Mouse (Mus musculus): ENCODE results near the gene Ttc41.

Gene Ttc41

GRCm38 (mm10) chr10:86755816-86756502 lies 50.3 kb downstream of the Ttc41 start:
- DNase-seq (ENCODE audit: low spot score): no peak

GRCm38 (mm10) chr10:86757724-86758123 lies 52.1 kb downstream of the Ttc41 start:
- DNase-seq (ENCODE audit: low spot score): no peak

- DNase-seq (ENCODE audit: low spot score): no peak
These were observed 52.6 kb downstream of the Ttc41 start for GRCm38 (mm10) chr10:86758211-86758610.

- no peak for DNase-seq (ENCODE audit: low spot score)
These were observed 55.6 kb downstream of the Ttc41 start for GRCm38 (mm10) chr10:86761236-86761635.

DNA sequence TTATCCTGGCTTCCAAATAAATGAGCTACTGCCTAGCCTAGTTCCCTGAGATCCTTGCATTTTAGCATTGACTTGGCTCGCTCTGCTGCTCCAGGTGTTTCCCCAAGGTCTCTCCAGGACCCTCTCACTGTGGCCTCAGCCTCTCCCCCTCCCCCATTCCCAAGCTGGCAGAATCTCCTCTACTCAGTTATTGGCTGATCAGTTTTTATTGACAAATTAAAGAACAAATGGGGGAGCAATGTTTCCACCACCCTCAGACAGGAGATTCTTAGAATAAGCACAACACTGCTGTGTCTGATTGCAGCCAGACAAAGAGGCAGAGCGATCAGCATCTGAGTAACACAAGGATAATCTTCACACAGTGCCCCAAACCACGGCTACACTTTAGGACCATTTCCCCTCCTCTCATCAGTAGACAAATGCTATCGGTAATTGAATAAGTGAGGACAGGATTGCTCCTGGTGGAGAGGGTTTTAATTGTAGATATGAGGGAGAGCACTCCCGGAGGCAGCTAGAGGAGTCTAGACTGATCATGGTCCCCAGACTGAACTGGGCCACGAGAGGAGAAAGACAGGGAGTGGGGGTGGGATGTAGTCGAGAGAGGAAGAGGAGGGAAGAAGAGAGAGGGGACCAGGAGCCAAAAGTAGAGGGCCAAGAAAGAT lies 56.2 kb downstream of the Ttc41 start:
- DNase-seq (ENCODE audit: low spot score): no peak

DNA sequence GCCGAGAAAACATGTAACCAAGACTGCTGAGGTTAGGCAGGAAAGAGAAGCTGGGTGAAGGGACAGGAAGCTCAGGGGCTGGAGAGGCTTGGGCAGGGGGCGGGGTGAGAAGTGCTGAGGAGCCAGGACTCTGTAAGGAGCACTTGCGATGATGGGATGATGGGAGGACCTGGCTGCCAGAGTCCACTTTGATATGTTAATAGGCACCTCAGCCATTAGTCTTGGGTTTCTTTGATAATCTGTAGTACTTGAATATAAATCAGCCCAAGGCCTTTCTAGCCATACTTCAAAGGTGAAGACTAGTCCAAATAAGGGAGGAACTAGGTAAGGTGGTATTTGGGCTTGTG lies 56.7 kb downstream of the Ttc41 start:
- DNase-seq (ENCODE audit: low spot score): no peak

- no peak for DNase-seq (ENCODE audit: low spot score)
These were observed 58.1 kb downstream of the Ttc41 start, which contains the start of gene Gm49358 for GRCm38 (mm10) chr10:86763672-86764071. Gene Gm49358 (plus strand): TSS chr10:86763972.

GRCm38 (mm10) chr10:86765344-86765966 lies 59.8 kb downstream of the Ttc41 start:
- DNase-seq (ENCODE audit: low spot score): no peak

DNA sequence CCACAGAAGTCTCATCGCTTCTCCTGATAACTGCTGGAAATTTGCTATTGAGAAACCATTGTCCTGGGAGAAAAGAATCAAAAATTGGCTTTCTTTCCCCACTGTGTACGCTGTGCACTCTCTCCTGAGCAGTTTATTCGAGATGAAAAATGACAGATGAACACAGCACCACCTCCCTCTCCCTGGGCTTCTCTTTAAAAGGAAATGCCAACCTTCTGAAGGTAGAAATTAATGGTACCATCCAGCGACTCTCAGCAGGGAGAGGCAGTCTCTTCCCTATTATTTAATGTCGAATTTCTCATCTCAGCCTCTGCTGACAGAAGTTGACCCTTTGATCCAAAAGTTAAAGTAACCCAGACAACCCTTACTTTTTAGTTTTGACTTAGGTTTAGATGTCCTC lies 63.6 kb downstream of the Ttc41 start:
- DNase-seq (ENCODE audit: low spot score): no peak

- DNase-seq (ENCODE audit: low spot score): no peak
These were observed 64.2 kb downstream of the Ttc41 start for GRCm38 (mm10) chr10:86769797-86770196.

DNA sequence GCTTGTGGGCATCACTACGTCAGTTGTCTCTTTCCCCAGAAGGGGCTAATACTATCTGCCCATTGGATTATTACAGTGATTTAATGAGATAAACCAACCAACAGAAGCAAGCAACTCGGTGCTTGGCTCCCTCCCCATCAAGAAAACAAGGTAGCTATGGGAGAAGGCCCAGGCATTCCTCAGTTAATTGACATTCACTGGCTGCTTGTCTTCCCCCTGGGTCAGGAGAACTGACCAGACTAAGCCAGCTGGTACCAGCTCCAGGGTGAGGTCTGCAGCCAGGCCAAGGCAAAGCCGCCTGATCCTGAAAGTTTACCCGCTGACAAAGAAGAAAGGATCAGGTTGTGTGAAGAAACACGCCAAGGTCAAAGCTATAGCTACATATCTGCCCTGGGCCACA lies 66.1 kb downstream of the Ttc41 start:
- no peak for DNase-seq (ENCODE audit: low spot score)

DNA sequence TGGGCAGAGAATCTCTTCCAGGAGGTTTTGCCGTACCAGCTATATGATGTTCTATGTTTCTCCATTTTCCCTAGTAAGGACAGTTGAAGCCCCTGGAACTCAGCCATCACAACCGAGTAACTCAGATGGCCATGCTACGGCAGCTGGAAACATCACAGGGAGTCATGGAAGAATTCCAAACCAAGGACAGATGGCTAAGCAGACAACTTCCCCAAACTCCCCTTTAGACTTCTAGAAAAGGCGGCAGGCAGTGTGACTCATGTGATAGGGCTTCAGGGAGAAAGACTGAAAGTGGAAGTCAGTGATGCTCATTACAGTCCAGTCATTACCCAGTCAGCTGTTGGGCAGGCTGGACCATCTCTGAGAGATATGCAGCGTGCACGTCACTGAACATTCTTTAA lies 66.6 kb downstream of the Ttc41 start:
- DNase-seq (ENCODE audit: low spot score): no peak

- DNase-seq (ENCODE audit: low spot score): no peak
These were observed 67.7 kb downstream of the Ttc41 start for GRCm38 (mm10) chr10:86773360-86773759.

DNA sequence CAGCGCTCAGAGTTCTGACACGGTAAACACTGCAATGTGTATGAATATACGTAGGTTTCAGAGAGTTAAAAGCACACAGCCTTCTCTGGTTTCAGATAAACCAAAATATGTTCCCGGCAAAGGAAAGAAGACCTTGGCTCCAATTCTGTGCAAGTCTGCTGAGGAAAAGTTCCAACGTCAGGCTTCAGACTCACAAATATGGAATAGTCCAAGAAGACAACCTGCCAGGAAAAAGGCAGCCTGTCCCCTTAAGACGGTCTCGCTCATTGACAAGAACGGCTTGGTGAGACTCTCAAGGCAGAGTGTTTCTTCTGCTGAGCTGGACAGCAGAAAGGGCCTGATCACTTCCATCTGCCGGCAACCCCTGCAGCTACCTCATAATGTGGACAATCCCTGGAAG lies 70.7 kb downstream of the Ttc41 start:
- DNase-seq (ENCODE audit: low spot score): no peak

GRCm38 (mm10) chr10:86777614-86778319 lies 72.2 kb downstream of the Ttc41 start:
- DNase-seq (ENCODE audit: low spot score): peak; percentile 9

DNA sequence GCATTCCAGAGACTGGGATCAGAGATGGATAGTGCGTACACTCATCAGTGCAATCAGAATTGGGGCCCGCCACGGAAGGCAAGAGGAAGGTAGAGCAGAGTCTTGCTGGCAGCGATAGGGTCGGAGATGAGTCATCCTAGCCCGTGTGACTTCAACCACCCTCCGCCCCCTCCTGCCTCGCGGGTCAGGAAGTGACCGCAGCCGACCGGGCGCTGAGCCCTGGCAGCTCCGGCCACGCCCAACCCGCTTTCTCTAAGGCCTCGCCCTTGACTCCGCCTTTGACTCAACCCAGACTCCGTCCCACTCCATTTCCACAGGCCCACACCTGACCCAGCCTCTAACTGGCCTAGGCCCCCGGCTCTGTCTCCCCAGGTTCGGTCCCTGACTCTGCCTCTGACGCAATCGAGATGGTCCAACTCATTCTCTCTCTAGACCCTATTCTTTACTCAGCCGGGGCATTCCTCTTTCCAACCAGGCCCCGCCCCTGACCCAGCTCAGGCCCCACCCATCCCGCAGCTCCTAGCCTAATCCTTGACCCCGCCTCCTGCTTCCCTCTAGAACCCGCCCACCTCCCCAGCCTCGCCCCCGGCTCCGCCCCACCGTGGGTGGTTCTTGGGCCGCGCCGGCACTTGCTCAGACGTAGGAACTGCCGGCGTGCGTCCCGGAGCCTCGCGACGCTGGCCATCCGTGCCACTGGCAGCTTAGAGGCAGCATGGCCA lies 72.9 kb downstream of the Ttc41 start, which contains the start of gene Nt5dc3:
TSS of gene Nt5dc3 (plus strand) at position 608 of the 719 bp plus-strand sequence.
- peak; percentile 97 for DNase-seq (ENCODE audit: low spot score)

DNA sequence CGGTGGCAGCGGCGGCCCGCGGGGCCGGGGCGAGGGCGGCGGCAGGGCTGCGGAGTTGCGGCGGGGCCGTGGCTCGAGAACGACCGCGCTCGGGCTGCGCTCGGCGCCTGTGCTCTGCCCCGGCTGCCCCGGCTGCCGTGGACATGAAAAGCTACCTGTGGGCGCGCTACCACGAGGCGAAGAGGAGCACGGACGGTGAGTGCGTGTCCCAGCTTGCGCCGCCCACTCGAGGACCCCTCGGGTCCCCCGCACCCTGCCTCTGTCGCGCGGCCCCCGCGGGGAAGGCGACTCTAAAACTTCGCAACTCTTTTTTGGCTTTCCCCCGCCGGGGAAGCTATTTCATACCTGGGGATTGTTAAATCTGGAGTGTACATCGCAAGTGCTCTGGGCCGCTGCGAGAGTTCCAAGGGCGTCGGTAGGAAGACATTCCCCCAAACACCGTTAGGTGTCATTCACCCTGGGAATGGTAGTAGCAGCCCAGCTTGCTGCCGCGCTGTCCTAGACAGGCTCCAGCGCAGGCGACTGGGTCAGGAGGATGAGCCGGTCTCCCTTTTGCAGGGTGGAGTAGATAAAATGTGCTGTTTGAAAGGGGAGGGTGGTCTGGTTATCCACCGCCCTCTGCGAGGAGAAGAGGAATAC lies 73.6 kb downstream of the Ttc41 start:
- peak; percentile 23 for DNase-seq (ENCODE audit: low spot score)

DNA sequence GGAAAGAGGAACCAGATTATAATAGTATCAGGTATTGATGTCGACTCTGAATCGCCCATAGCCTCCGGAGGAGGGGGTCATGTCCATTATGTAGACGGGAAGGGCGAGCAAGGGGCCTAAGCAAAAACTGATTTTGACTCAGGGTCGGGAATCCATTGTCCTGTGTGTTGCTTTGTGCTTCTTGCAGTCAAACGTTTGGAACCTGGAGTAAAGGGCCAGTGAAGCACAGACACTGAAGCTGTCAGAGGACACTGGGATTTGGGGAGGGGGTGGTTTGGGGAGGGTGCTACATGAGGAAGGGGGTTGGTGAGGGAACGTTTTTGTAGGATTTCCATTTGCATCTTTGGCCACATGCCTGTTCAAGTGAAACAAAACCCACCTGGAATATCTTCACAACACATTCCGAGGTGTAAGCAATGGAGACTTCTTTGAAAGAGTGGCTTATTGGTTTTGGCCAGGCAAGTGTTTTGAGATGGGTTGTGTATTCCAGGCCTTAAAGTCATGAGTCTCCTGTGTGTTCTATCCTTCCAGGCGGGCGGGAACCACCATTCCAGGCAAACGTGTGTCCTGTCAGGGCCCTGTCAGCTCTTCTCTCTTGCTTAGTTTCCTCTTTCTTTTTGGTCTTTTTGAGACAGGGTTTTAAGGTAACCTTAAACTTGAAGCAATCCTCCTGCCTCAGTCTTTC lies 74.3 kb downstream of the Ttc41 start:
- peak; percentile 16 for DNase-seq (ENCODE audit: low spot score)

DNA sequence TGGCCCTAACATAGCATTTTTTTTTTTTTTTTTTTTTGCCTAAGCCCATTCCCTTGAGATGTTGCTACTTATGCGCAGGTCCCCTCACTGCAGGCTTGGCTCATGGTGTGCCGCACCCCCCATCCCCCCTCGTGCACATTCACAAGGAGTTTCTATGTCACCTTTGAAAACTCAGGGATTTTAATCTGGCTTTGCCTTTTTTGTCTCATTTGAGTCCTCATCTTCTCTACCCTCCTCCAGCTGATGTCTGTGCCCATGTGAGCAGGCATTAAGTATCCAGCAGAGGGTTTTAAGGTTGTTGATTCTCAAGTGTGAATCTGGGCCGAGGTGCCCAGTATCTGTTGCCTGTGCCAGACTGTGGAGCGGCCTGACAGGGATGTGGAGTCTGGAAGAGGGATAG lies 76.0 kb downstream of the Ttc41 start:
- DNase-seq (ENCODE audit: low spot score): no peak

GRCm38 (mm10) chr10:86782656-86783055 lies 77.0 kb downstream of the Ttc41 start:
- DNase-seq (ENCODE audit: low spot score): no peak

DNA sequence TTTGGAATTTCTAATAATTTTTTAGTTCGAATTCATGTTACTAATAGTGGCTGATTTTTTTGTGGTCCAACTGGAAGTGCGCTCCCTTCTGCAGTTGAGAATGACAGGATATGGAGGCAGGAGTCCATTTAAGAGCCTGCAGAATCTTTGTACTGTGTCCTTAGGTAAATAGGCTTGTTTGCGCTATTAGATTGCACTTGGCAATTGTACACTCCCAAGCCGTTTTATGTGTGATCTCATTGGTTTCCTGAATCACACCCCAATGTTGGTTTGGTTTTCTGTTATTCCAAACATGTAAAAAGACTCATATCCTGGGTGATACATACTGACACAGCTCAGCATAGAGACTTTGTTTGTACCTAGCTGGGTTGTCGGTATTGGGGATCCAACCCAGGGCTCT lies 78.0 kb downstream of the Ttc41 start:
- DNase-seq (ENCODE audit: low spot score): no peak
